8 mouse cellular contexts compared by ENCODE assay signal in genomic region chr2:93439812-93440559, GRCm38 (mm10). TPM values are rescaled to one million over a fixed set of nuclear protein-coding genes. Genes with fewer than 3 reads are reported as not detected.
DNase-seq lines count a peak whose midpoint lies in the region; ATAC-seq and TF ChIP-seq lines count a peak whose summit lies in the region.

No protein-coding gene starts in this region.

- H3K27me3 ChIP-seq in midbrain, embryonic 10.5 days (ENCODE audit: low read depth, poor library complexity, severe bottlenecking) = peaks cover 11% of the 10 kb centered on the region
- H3K27me3 ChIP-seq in midbrain, embryonic 16.5 days (ENCODE audit: control insufficient read depth, insufficient read depth, low read depth, low read length) = no peaks in the 10 kb centered on the region
- no peaks in the 10 kb centered on the region for H3K27me3 ChIP-seq in forebrain, embryonic 15.5 days
- H3K27me3 ChIP-seq in myocyte (ENCODE audit: control insufficient read depth, insufficient read depth, insufficient read length) = no peaks in the 10 kb centered on the region

- H3K36me3 ChIP-seq in midbrain, embryonic 10.5 days = no peaks in the 10 kb centered on the region
- H3K36me3 ChIP-seq in midbrain, embryonic 16.5 days (ENCODE audit: control insufficient read depth, insufficient read depth, low read length) = no peaks in the 10 kb centered on the region
- no peaks in the 10 kb centered on the region for H3K36me3 ChIP-seq in forebrain, embryonic 15.5 days
- H3K36me3 ChIP-seq in myocyte (ENCODE audit: control insufficient read depth, insufficient read depth) = peaks cover 25% of the 10 kb centered on the region

- DNase-seq in midbrain, embryonic 10.5 days (ENCODE audit: low spot score) = no peak
- DNase-seq in kidney, postnatal 14 days = peak; percentile 80
- no peak for DNase-seq in ovary, postnatal 10 days (ENCODE audit: low spot score)
- DNase-seq in spleen, postnatal 4 days (ENCODE audit: low spot score in 2 of 2) = no peak

- peaks cover 26% of the 10 kb centered on the region for H3K4me1 ChIP-seq in midbrain, embryonic 10.5 days
- H3K4me1 ChIP-seq in midbrain, embryonic 16.5 days (ENCODE audit: control insufficient read depth, insufficient read depth, low read length) = no peaks in the 10 kb centered on the region
- H3K4me1 ChIP-seq in forebrain, embryonic 15.5 days = peaks cover 10% of the 10 kb centered on the region

- H3K4me3 ChIP-seq in midbrain, embryonic 10.5 days = no peak overlapping the region
- H3K4me3 ChIP-seq in midbrain, embryonic 16.5 days (ENCODE audit: low read depth, low read length) = no peak overlapping the region
- H3K4me3 ChIP-seq in forebrain, embryonic 15.5 days = no peak overlapping the region
- no peak overlapping the region for H3K4me3 ChIP-seq in myocyte

- peaks cover 49% of the 10 kb centered on the region for H3K79me2 ChIP-seq in myocyte (ENCODE audit: control insufficient read depth, insufficient read depth)

- H3K27ac ChIP-seq in midbrain, embryonic 10.5 days (replicated peaks) = peak overlapping the region; percentile 59
- no peak overlapping the region for H3K27ac ChIP-seq in midbrain, embryonic 16.5 days (ENCODE audit: low read length)
- no peak overlapping the region for H3K27ac ChIP-seq in forebrain, embryonic 15.5 days (replicated peaks)

- no peak overlapping the region for H3ac ChIP-seq in myocyte (ENCODE audit: control insufficient read depth, insufficient read length)

- H3K4me2 ChIP-seq in midbrain, embryonic 16.5 days (ENCODE audit: low read length) = no peak overlapping the region
- H3K4me2 ChIP-seq in forebrain, embryonic 15.5 days (replicated peaks) = no peak overlapping the region
- peak overlapping the region; percentile 64 for H3K4me2 ChIP-seq in myocyte (ENCODE audit: low read depth)

- TF ChIP-seq POLR2A in myocyte (IDR thresholded peaks at IDR 0.05; ENCODE audit: insufficient read length, low read depth) = no peak

- no peak for ATAC-seq in midbrain, embryonic 16.5 days
- ATAC-seq in forebrain, embryonic 15.5 days (replicated peaks) = peak; percentile 62; the same call in 1 of the 2 replicates
- no peak for ATAC-seq in CD4-positive, CD25-positive, alpha-beta regulatory T cell, adult 4 months

- WGBS in midbrain, embryonic 10.5 days = 74% methylated on average over 12 of the region's 12 CpGs
- WGBS in midbrain, embryonic 16.5 days = 48% methylated on average over 12 of the region's 12 CpGs
- WGBS in forebrain, embryonic 15.5 days = 37% methylated on average over 12 of the region's 12 CpGs

- no peaks in the 10 kb centered on the region for H3K9me3 ChIP-seq in midbrain, embryonic 10.5 days (replicated peaks)
- no peaks in the 10 kb centered on the region for H3K9me3 ChIP-seq in midbrain, embryonic 16.5 days (replicated peaks; ENCODE audit: control insufficient read depth, low read length, poor library complexity, severe bottlenecking)
- H3K9me3 ChIP-seq in forebrain, embryonic 15.5 days = no peaks in the 10 kb centered on the region

- H3K9ac ChIP-seq in midbrain, embryonic 16.5 days (ENCODE audit: low read depth, low read length) = no peak overlapping the region
- no peak overlapping the region for H3K9ac ChIP-seq in forebrain, embryonic 15.5 days (replicated peaks)

TF ChIP-seq in myocyte, 11 proteins besides CTCF, POLR2A, EP300 and RAD21:
- no peak for TF ChIP-seq CEBPB (IDR thresholded peaks at IDR 0.05; ENCODE audit: insufficient read depth, poor library complexity, severe bottlenecking)
- TF ChIP-seq SRF (IDR thresholded peaks at IDR 0.05; ENCODE audit: control insufficient read depth, insufficient read length, low read depth) = no peak
- no peak for TF ChIP-seq USF1 (IDR thresholded peaks at IDR 0.05; ENCODE audit: low read depth)
- no peak for TF ChIP-seq REST (IDR thresholded peaks at IDR 0.05; ENCODE audit: insufficient read depth, insufficient read length)
- TF ChIP-seq TCF3 (IDR thresholded peaks at IDR 0.05; ENCODE audit: insufficient read length, low read depth) = peak; percentile 34
- TF ChIP-seq E2F4 (IDR thresholded peaks at IDR 0.05; ENCODE audit: insufficient read depth) = no peak
- peak in 2 of 3 experiments; percentile 21 to 75 for TF ChIP-seq MYOG (IDR thresholded peaks at IDR 0.05; ENCODE audit: control insufficient read depth in 1 of 3, insufficient read depth in 1 of 3, insufficient read length in 2 of 3, low read depth in 2 of 3)
- TF ChIP-seq MAX (IDR thresholded peaks at IDR 0.05; ENCODE audit: low read depth) = no peak
- peak; percentile 76 to 93 (median 92) for TF ChIP-seq MYOD1 (IDR thresholded peaks at IDR 0.05; ENCODE audit: control insufficient read depth in 1 of 3, insufficient read length in 2 of 3, low read depth in 2 of 3)
- TF ChIP-seq POLR2AphosphoS2 (IDR thresholded peaks at IDR 0.05; ENCODE audit: insufficient read length, low read depth) = peak; percentile 13
- TF ChIP-seq TCF12 (IDR thresholded peaks at IDR 0.05; ENCODE audit: insufficient read depth, poor library complexity, severe bottlenecking) = peak; percentile 69

RNA-seq across cellular contexts. Expression of gene Cd82, which starts 23.0 kb away (rescaled TPM):
- polyA plus RNA-seq in midbrain, embryonic 10.5 days (2016; fragmentation: Nextera tagmentation; extraction: Ambion mirVana) = 5.1 and 5.9 TPM in 2 replicates
- 19.5 and 22.1 TPM in 2 replicates for polyA plus RNA-seq in midbrain, embryonic 16.5 days (2015; fragmentation: Nextera tagmentation; extraction: Ambion mirVana)
- polyA plus RNA-seq in forebrain, embryonic 15.5 days (2015; fragmentation: Nextera tagmentation; extraction: Ambion mirVana) = 17.6 and 19.6 TPM in 2 replicates
- 411 TPM for polyA plus RNA-seq in myocyte (2012; fragmentation: generic; extraction: Trizol)
- polyA plus RNA-seq in CD4-positive, CD25-positive, alpha-beta regulatory T cell, adult 4 months (2017; shearing (Covaris generic)) = 1,000 to 10,000 TPM in 1 of 2 experiments, 100 to 1,000 TPM in 1; 432 to 1,042 TPM

Comparison
In these comparisons a context has a peak if more than half of its experiments do, and no peak if none do; other contexts are left out.
1. RNA of gene Cd82, which starts 23.0 kb away (polyA plus RNA-seq): 432 to 1,042 TPM in CD4-positive, CD25-positive, alpha-beta regulatory T cell, adult 4 months and 411 TPM in myocyte (single experiment); 17.6 to 19.6 TPM in forebrain, embryonic 15.5 days, 19.5 to 22.1 TPM in midbrain, embryonic 16.5 days and 5.1 to 5.9 TPM in midbrain, embryonic 10.5 days; every median in the first group is over 10 times any median in the second.